Mouse (Mus musculus) thymus, postnatal 4 days (tissue): ENCODE results near the gene Dhrs1.
A peak's percentile ranks its signal among the peaks of the same experiment; 100 is the strongest.

Experiments
- DNase-seq: peaks from one replicate; pipeline ENCODE4 v3.0.0; 2021

Dhrs1 gene

GRCm38 (mm10) chr14:55762001-55762821 is 16.7 kb upstream of the Dhrs1 start:
- peak; percentile 63 for DNase-seq

GRCm38 (mm10) chr14:55761163-55761562 is 15.7 kb upstream of the Dhrs1 start, which contains the start of gene Ltb4r2:
Ltb4r2 (plus strand) TSS chr14:55761428.
- DNase-seq: no peak

GRCm38 (mm10) chr14:55760156-55760555 is 14.7 kb upstream of the Dhrs1 start:
- DNase-seq: peak; percentile 92

GRCm38 (mm10) chr14:55758363-55758784 is 12.9 kb upstream of the Dhrs1 start, which contains the start of gene Cideb:
Cideb (minus strand) TSS chr14:55758458.
- peak; percentile 39 for DNase-seq

GRCm38 (mm10) chr14:55757566-55757965 is 12.1 kb upstream of the Dhrs1 start:
- no peak for DNase-seq

GRCm38 (mm10) chr14:55747051-55747847 is 1.8 kb upstream of the Dhrs1 start:
- DNase-seq: no peak

GRCm38 (mm10) chr14:55745861-55746237 is 359 bp upstream of the Dhrs1 start:
- DNase-seq: no peak

- DNase-seq: peak; percentile 92
These were observed 1.8 kb downstream of the Dhrs1 start for GRCm38 (mm10) chr14:55743711-55744110.

- no peak for DNase-seq
These were observed 8.3 kb downstream of the Dhrs1 start for GRCm38 (mm10) chr14:55737086-55737687.

GRCm38 (mm10) chr14:55735758-55736157 is 9.7 kb downstream of the Dhrs1 start:
- DNase-seq: no peak

- no peak for DNase-seq
These were observed 10.2 kb downstream of the Dhrs1 start for GRCm38 (mm10) chr14:55735334-55735733.

- DNase-seq: no peak
These were observed 10.6 kb downstream of the Dhrs1 start for GRCm38 (mm10) chr14:55734869-55735268.

- DNase-seq: no peak
These were observed 11.6 kb downstream of the Dhrs1 start for GRCm38 (mm10) chr14:55733889-55734288.

- DNase-seq: no peak
These were observed 14.9 kb downstream of the Dhrs1 start for GRCm38 (mm10) chr14:55730531-55731032.

GRCm38 (mm10) chr14:55730116-55730515 is 15.4 kb downstream of the Dhrs1 start:
- DNase-seq: no peak

GRCm38 (mm10) chr14:55727889-55728685 is 17.4 kb downstream of the Dhrs1 start:
- no peak for DNase-seq

GRCm38 (mm10) chr14:55726261-55726660 is 19.2 kb downstream of the Dhrs1 start:
- DNase-seq: no peak

GRCm38 (mm10) chr14:55724411-55724871 is 21.0 kb downstream of the Dhrs1 start:
- DNase-seq: peak; percentile 72

- DNase-seq: no peak
These were observed 22.1 kb downstream of the Dhrs1 start for GRCm38 (mm10) chr14:55723433-55723832.

GRCm38 (mm10) chr14:55722438-55722945 is 23.0 kb downstream of the Dhrs1 start:
- DNase-seq: no peak

GRCm38 (mm10) chr14:55721700-55722437 is 23.6 kb downstream of the Dhrs1 start, which contains the start of gene Rabggta:
Rabggta (minus strand) TSS chr14:55722263.
- DNase-seq: peak; percentile 99
